Mouse (Mus musculus) bone marrow macrophage, adult 2 months (primary cell): ENCODE data around the gene Stk40. TPM values are rescaled to one million over a fixed set of nuclear protein-coding genes. Genes with fewer than 3 reads are reported as not detected.

ENCODE experiments used
- H3K27ac ChIP-seq: 2 replicates; pipeline ENCODE4 v1.5.1; 2012; ENCODE audit warnings: low read depth, low read length; ENCODE audit not compliant: insufficient read depth
- H3K4me1 ChIP-seq: 2 replicates; pipeline ENCODE4 v1.6.1; 2012; ENCODE audit warnings: low read length; ENCODE audit not compliant: control insufficient read depth, insufficient read depth
- H3K4me3 ChIP-seq: 2 replicates; pipeline ENCODE4 v1.5.1; 2012; ENCODE audit warnings: mild to moderate bottlenecking, low read length, moderate library complexity; ENCODE audit not compliant: insufficient read depth
- CTCF ChIP-seq: IDR thresholded peaks from 2 replicates; pipeline ENCODE4 v1.5.1; 2012; ENCODE audit warnings: low read depth, mild to moderate bottlenecking, low read length, moderate library complexity
- POLR2A ChIP-seq: IDR thresholded peaks from 2 replicates; pipeline ENCODE4 v1.6.1; 2012; ENCODE audit warnings: mild to moderate bottlenecking, low read depth, low read length, borderline replicate concordance
- polyA plus RNA-seq: library from polyadenylated mRNA; stranded (reverse); fragments of >200 nt; gene quantifications from 2 replicates; pipeline ENCODE4 v1.2.4, GENCODE M21; 2012; ENCODE audit not compliant: missing spikeins, insufficient read depth, insufficient read length

Gene Stk40
- polyA plus RNA-seq, 1 experiment, result 26.5 TPM

GRCm38 (mm10) chr4:126151701-126152440, 48.1 kb downstream of the Stk40 start:
- peaks cover 23% of the 10 kb centered on the region for H3K4me1 ChIP-seq
- TF ChIP-seq POLR2A (no peak), CTCF (no peak)

DNA sequence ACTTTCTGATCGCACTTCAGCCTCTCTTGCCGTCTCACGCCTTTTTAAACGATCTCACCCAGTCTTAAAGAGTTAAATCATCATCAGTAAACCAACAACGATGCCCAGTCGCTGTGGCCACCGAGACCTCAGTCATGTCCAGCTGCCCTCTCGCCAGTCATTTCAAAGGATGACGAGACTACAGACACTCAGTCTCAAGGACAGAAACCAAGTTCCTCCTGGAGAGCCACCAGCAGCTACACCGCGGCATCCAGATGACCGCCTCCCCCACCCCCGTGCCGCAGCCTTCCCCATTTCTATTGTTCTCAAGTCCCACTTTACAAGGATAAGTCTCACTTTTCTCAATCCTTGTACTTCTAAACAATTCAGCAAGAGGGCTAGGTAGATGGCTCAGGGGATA, 49.1 kb downstream of the Stk40 start:
- no peak for TF ChIP-seq POLR2A
- TF ChIP-seq CTCF, result no peak
- Histone ChIP-seq H3K4me1 (peaks cover 23% of the 10 kb centered on the region), H3K27ac (no peak overlapping the region), H3K4me3 (no peak overlapping the region)

More at GRCm38 (mm10) chr4:126151701-126152440, 48.1 kb downstream of the Stk40 start:
- no peak overlapping the region for H3K4me3 ChIP-seq
- no peak overlapping the region for H3K27ac ChIP-seq

- no peak overlapping the region for H3K4me3 ChIP-seq
- peak overlapping the region; percentile 22 for H3K27ac ChIP-seq
- peaks cover 18% of the 10 kb centered on the region for H3K4me1 ChIP-seq
- no peak for TF ChIP-seq CTCF
- no peak for TF ChIP-seq POLR2A
Measured at GRCm38 (mm10) chr4:126155183-126155582, 51.4 kb downstream of the Stk40 start.

DNA sequence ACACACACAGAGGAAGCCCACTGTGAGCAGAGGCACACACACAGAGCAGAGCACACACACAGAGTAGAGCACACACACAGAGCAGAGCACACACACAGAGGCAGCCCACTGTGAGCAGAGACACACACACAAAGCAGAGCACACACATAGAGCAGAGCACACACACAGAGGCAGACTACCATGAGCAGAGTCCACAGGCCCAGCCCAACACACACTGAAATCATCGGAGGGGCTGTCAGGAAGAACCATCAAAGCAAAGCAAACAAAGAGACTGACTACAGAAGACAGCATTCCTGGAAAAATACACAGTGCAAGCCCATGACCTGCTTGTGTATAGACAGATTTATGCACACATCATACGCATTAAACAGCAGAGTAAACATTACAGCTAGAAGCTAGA, 52.1 kb downstream of the Stk40 start:
- no peak for TF ChIP-seq CTCF
- no peak for TF ChIP-seq POLR2A
- Histone ChIP-seq H3K4me1 (peaks cover 18% of the 10 kb centered on the region), H3K27ac (no peak overlapping the region), H3K4me3 (no peak overlapping the region)

GRCm38 (mm10) chr4:126156617-126157016, 52.9 kb downstream of the Stk40 start:
- Histone ChIP-seq H3K27ac (no peak overlapping the region), H3K4me3 (no peak overlapping the region), H3K4me1 (peaks cover 18% of the 10 kb centered on the region)
- TF ChIP-seq CTCF (peak; percentile 95), POLR2A (no peak)

DNA sequence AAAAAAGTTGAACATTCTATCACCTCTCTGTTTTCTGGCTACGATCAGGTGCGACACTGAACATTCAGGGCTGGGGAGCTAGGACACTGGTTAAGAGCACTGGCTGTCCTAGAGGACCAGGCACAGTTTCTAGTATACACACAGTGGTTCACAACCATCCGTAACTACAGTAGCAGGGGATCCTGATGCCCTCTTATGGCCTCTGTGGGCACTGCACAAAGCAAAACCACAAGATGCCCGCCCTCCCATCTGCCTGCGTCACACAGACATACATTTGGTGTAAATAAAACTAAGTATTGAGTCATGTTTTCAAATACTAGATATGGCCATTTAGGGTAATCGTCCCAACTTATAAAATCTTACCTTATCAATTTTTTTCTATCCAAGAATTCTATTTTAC, 53.8 kb downstream of the Stk40 start:
- peaks cover 18% of the 10 kb centered on the region for H3K4me1 ChIP-seq
- TF ChIP-seq POLR2A, result no peak
- TF ChIP-seq CTCF, result no peak
- no peak overlapping the region for H3K4me3 ChIP-seq
- no peak overlapping the region for H3K27ac ChIP-seq

DNA sequence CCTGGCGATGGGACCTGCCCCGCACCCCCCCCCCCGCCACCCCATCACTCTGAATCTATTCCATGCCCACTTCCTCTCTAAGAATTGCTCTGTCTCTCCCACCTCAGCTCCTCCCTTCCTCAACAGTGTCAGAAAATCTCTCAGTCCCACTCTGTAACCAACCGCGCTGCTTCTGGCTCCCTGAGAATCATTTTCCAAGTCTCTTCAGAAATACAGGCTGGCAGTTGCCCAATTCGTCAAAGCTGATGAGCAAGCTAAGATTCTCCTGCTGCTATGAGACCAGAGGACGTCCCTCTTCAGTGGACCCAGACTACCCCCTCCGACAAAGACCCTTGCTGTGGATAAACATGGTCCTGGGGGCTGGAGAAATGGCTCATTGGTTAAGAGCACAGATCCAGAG, 55.7 kb downstream of the Stk40 start:
- no peak overlapping the region for H3K4me3 ChIP-seq
- no peak for TF ChIP-seq POLR2A
- no peak for TF ChIP-seq CTCF
- peaks cover 18% of the 10 kb centered on the region for H3K4me1 ChIP-seq
- no peak overlapping the region for H3K27ac ChIP-seq

- Histone ChIP-seq H3K27ac (no peak overlapping the region), H3K4me1 (peaks cover 6% of the 10 kb centered on the region), H3K4me3 (no peak overlapping the region)
- TF ChIP-seq POLR2A (no peak), CTCF (no peak)
Measured at GRCm38 (mm10) chr4:126160981-126161380, 57.2 kb downstream of the Stk40 start.

DNA sequence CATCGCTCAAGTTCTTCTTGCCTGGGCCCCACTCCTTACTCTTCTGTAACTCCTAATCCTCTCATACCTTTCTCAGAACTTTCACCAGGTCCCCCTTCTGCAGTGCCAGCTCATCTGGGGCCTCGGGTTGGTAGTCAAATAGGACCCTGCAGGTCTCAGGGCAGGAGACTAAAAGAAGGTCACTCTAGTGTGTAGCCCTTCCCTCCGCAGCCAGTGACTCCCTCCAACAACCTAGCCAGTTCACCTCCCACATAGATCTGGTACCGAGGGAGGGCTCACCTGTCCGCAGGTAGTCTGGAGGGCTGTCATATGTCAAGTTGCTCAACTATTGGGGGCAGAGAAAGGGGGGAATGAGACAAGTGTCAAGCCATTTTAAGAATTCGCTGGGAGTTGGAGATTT, 57.7 kb downstream of the Stk40 start:
- TF ChIP-seq CTCF (no peak), POLR2A (no peak)
- H3K4me1 ChIP-seq, result 0 out of 2 replicates have a peak, but pooled peaks cover 2% of the 10 kb centered on the region
- H3K4me3 ChIP-seq, result no peak overlapping the region
- no peak overlapping the region for H3K27ac ChIP-seq

- Histone ChIP-seq H3K4me3 (no peak overlapping the region), H3K27ac (no peak overlapping the region), H3K4me1 (no peaks in the 10 kb centered on the region)
- TF ChIP-seq CTCF, result no peak
- no peak for TF ChIP-seq POLR2A
Measured at GRCm38 (mm10) chr4:126161986-126162385, 58.2 kb downstream of the Stk40 start.

GRCm38 (mm10) chr4:126162544-126163066, 58.8 kb downstream of the Stk40 start:
- H3K27ac ChIP-seq, result no peak overlapping the region
- H3K4me3 ChIP-seq, result peak overlapping the region; percentile 49
- TF ChIP-seq POLR2A (no peak), CTCF (no peak)

More at GRCm38 (mm10) chr4:126162544-126163066, 58.8 kb downstream of the Stk40 start:
- no peaks in the 10 kb centered on the region for H3K4me1 ChIP-seq
